In the genomic region with DNA sequence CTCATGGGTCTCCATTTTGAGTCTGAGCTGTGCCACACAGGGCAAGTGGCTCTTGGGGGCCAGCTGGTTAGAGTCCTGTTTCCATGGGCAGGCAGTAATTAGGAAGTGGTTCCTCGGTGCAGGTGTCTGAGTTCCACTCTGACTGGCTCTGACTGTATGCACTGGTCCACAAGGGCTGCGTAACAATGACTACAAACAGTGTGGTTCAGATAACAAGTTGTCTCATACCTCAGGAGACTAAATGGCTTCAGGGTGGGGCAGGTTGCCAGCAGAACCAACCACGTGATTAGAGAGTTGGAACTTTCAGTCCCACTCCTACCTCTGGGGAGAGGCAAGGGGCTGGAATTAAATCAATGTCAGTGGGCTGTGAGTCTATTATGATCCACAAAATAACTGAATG, we compare ENCODE assay signal across 10 mouse cellular contexts. TPM values are rescaled to one million over a fixed set of nuclear protein-coding genes. Genes with fewer than 3 reads are reported as not detected.
DNase-seq lines count a peak whose midpoint lies in the region; ATAC-seq and TF ChIP-seq lines count a peak whose summit lies in the region.
"Had no signal": no experiment of that assay in that cellular context is flagged by ENCODE, and none has a peak within 500 bp of the region (broad histone marks: within the 10 kb centered on the region; RNA-seq: fewer than 3 reads in every experiment).

No protein-coding gene starts in this region.

- H3K4me2 ChIP-seq in forebrain, embryonic 16.5 days (ENCODE audit: low read length), result no peak overlapping the region

- no peak overlapping the region for H3K9ac ChIP-seq in forebrain, embryonic 16.5 days (replicated peaks; ENCODE audit: low read depth, low read length)

- peaks cover 81% of the 10 kb centered on the region for H3K79me2 ChIP-seq in C2C12 (ENCODE audit: control insufficient read depth, insufficient read depth)

- H3K36me3 ChIP-seq in C2C12 (ENCODE audit: control insufficient read depth, insufficient read depth), result peaks cover 4% of the 10 kb centered on the region
- no peaks in the 10 kb centered on the region for H3K36me3 ChIP-seq in forebrain, embryonic 16.5 days (ENCODE audit: control insufficient read depth, insufficient read depth)

- DNase-seq in heart, postnatal 14 days, result peak; percentile 35 to 45
- no peak for DNase-seq in heart, postnatal 25 days (ENCODE audit: low spot score)
- peak; percentile 43 for DNase-seq in heart, postnatal 4 days
- peak; percentile 27 to 46 for DNase-seq in lung, postnatal 4 days
- DNase-seq in left cerebral cortex, postnatal 14 days (ENCODE audit: low spot score in 2 of 2), result no peak
- no peak for DNase-seq in embryo, embryonic 10.5 days (ENCODE audit: low spot score)
- DNase-seq: cerebellum, adult 18-20 months; midbrain, embryonic 14.5 days had no signal

- no peaks in the 10 kb centered on the region for H3K27me3 ChIP-seq in C2C12 (ENCODE audit: control insufficient read depth, insufficient read depth, insufficient read length)
- H3K27me3 ChIP-seq in forebrain, embryonic 16.5 days (replicated peaks; ENCODE audit: control insufficient read depth, insufficient read depth, low read length), result no peaks in the 10 kb centered on the region

- H3K4me1 ChIP-seq in forebrain, embryonic 16.5 days (replicated peaks; ENCODE audit: control insufficient read depth, insufficient read depth, low read length), result peaks cover 12% of the 10 kb centered on the region

- 67% methylated on average over 3 of the region's 3 CpGs for WGBS in forebrain, embryonic 16.5 days

- no peak overlapping the region for H3K27ac ChIP-seq in forebrain, embryonic 16.5 days (ENCODE audit: low read length)

- no peak for ATAC-seq in forebrain, embryonic 16.5 days

- no peak overlapping the region for H3ac ChIP-seq in C2C12 (ENCODE audit: control insufficient read depth, insufficient read length, low read depth)

- no peak overlapping the region for H3K4me3 ChIP-seq in C2C12 (ENCODE audit: insufficient read depth, poor library complexity, severe bottlenecking)
- no peak overlapping the region for H3K4me3 ChIP-seq in forebrain, embryonic 16.5 days (replicated peaks; ENCODE audit: low read length)

- intact Hi-C loops in heart, postnatal 14 days (cut with DNase I), result no loop called here
- intact Hi-C loops in heart, postnatal 25 days (cut with DNase I), result no loop called here
- intact Hi-C loops in left cerebral cortex, postnatal 14 days (cut with DNase I), result no loop called here

- peaks cover 15% of the 10 kb centered on the region for H3K79me3 ChIP-seq in C2C12 (ENCODE audit: low read depth)

- no peak for TF ChIP-seq CTCF in C2C12 (IDR thresholded peaks at IDR 0.05; ENCODE audit: control insufficient read depth, insufficient read depth, insufficient read length)

- H3K9me3 ChIP-seq in forebrain, embryonic 16.5 days (ENCODE audit: control insufficient read depth, low read length), result no peaks in the 10 kb centered on the region

TF ChIP-seq in C2C12, 6 proteins besides CTCF, POLR2A, EP300 and RAD21:
- peak; percentile 22 for TF ChIP-seq MYOD1 (IDR thresholded peaks at IDR 0.05; ENCODE audit: control insufficient read depth, insufficient read length, low read depth)
- TF ChIP-seq CEBPB (IDR thresholded peaks at IDR 0.05; ENCODE audit: low read depth), result no peak
- TF ChIP-seq USF1 (IDR thresholded peaks at IDR 0.05; ENCODE audit: low read depth), result peak; percentile 59

RNA-seq across cellular contexts. Expression of a gene that starts 59.0 kb away (rescaled TPM):
- total RNA-seq in heart, postnatal 14 days (2021), result 10 to 100 TPM; 11.6 to 12.3 TPM
- total RNA-seq in heart, postnatal 25 days (2021), result 1 to 10 TPM; 9.8 TPM
- 16.1 TPM for polyA plus RNA-seq in C2C12 (2012; fragmentation: generic; extraction: Trizol)
- 10 to 100 TPM; 15.5 to 16.4 TPM for total RNA-seq in heart, postnatal 4 days (2021)
- total RNA-seq in left cerebral cortex, postnatal 14 days (2021), result 10 to 100 TPM; 82.9 to 84.1 TPM
- polyA plus RNA-seq in forebrain, embryonic 16.5 days (2015; fragmentation: Nextera tagmentation; extraction: Ambion mirVana), result 14.8 and 17.6 TPM in 2 replicates

Comparison
In these comparisons a context has a peak if more than half of its experiments do, and no peak if none do; other contexts are left out.
1. DNase-seq: peak in heart, postnatal 14 days (2 of 2), heart, postnatal 4 days (single experiment) and lung, postnatal 4 days (2 of 2); none in heart, postnatal 25 days (single experiment), left cerebral cortex, postnatal 14 days (0 of 2) and embryo, embryonic 10.5 days (single experiment).
2. RNA of a gene that starts 59.0 kb away (total RNA-seq): 82.9 to 84.1 TPM in left cerebral cortex, postnatal 14 days; 15.5 to 16.4 TPM in heart, postnatal 4 days, 11.6 to 12.3 TPM in heart, postnatal 14 days and 9.8 TPM in heart, postnatal 25 days; every median in the first group is over 4 times any median in the second.